Mouse (Mus musculus): Measurements from ENCODE around the gene Dnah2. TPM values are rescaled to one million over a fixed set of nuclear protein-coding genes. Genes with fewer than 3 reads are reported as not detected.

Dnah2 gene
- polyA plus RNA-seq, 1 experiment = 0.14 TPM

- no peak overlapping the region for H3ac ChIP-seq (ENCODE audit: control insufficient read depth, insufficient read length, low read depth)
Observed at GRCm38 (mm10) chr11:69476802-69477201, 72.1 kb downstream of the Dnah2 start.

GRCm38 (mm10) chr11:69474737-69475136 is 74.2 kb downstream of the Dnah2 start:
- TF ChIP-seq USF1 (IDR thresholded peaks at IDR 0.05; ENCODE audit: low read depth) (no peak), MYOD1 (IDR thresholded peaks at IDR 0.05; ENCODE audit: control insufficient read depth, insufficient read length, low read depth) (no peak), MYOG (IDR thresholded peaks at IDR 0.05; ENCODE audit: control insufficient read depth, extremely low read depth, insufficient read length) (no peak), MAX (IDR thresholded peaks at IDR 0.05) (no peak), CTCF (IDR thresholded peaks at IDR 0.05; ENCODE audit: control insufficient read depth, insufficient read depth, insufficient read length) (no peak), CEBPB (IDR thresholded peaks at IDR 0.05; ENCODE audit: low read depth) (no peak), FOSL1 (IDR thresholded peaks at IDR 0.05; ENCODE audit: insufficient read depth, low read length, poor library complexity, severe bottlenecking) (no peak)
- no peaks in the 10 kb centered on the region for H3K36me3 ChIP-seq (ENCODE audit: control insufficient read depth, insufficient read depth)
- no peaks in the 10 kb centered on the region for H3K79me3 ChIP-seq (ENCODE audit: low read depth)
- no peaks in the 10 kb centered on the region for H3K79me2 ChIP-seq (ENCODE audit: control insufficient read depth, insufficient read depth)
- no peak overlapping the region for H3K4me3 ChIP-seq (ENCODE audit: insufficient read depth, poor library complexity, severe bottlenecking)
- H3ac ChIP-seq (ENCODE audit: control insufficient read depth, insufficient read length, low read depth) = no peak overlapping the region
- no peaks in the 10 kb centered on the region for H3K27me3 ChIP-seq (ENCODE audit: control insufficient read depth, insufficient read depth, insufficient read length)

More at GRCm38 (mm10) chr11:69476802-69477201, 72.1 kb downstream of the Dnah2 start:
- H3K79me3 ChIP-seq (ENCODE audit: low read depth) = no peaks in the 10 kb centered on the region
- H3K79me2 ChIP-seq (ENCODE audit: control insufficient read depth, insufficient read depth) = no peaks in the 10 kb centered on the region
- H3K4me3 ChIP-seq (ENCODE audit: insufficient read depth, poor library complexity, severe bottlenecking) = no peak overlapping the region
- TF ChIP-seq CEBPB (IDR thresholded peaks at IDR 0.05; ENCODE audit: low read depth) (no peak), CTCF (IDR thresholded peaks at IDR 0.05; ENCODE audit: control insufficient read depth, insufficient read depth, insufficient read length) (no peak), MYOD1 (IDR thresholded peaks at IDR 0.05; ENCODE audit: control insufficient read depth, insufficient read length, low read depth) (no peak), FOSL1 (IDR thresholded peaks at IDR 0.05; ENCODE audit: insufficient read depth, low read length, poor library complexity, severe bottlenecking) (no peak)
- no peaks in the 10 kb centered on the region for H3K36me3 ChIP-seq (ENCODE audit: control insufficient read depth, insufficient read depth)
- H3K27me3 ChIP-seq (ENCODE audit: control insufficient read depth, insufficient read depth, insufficient read length) = no peaks in the 10 kb centered on the region

GRCm38 (mm10) chr11:69472687-69473086 is 76.2 kb downstream of the Dnah2 start:
- no peaks in the 10 kb centered on the region for H3K79me3 ChIP-seq (ENCODE audit: low read depth)
- TF ChIP-seq CTCF (IDR thresholded peaks at IDR 0.05; ENCODE audit: control insufficient read depth, insufficient read depth, insufficient read length) = no peak
- no peak for TF ChIP-seq FOSL1 (IDR thresholded peaks at IDR 0.05; ENCODE audit: insufficient read depth, low read length, poor library complexity, severe bottlenecking)
- TF ChIP-seq MYOG (IDR thresholded peaks at IDR 0.05; ENCODE audit: control insufficient read depth, extremely low read depth, insufficient read length) = no peak
- TF ChIP-seq MYOD1 (IDR thresholded peaks at IDR 0.05; ENCODE audit: control insufficient read depth, insufficient read length, low read depth) = no peak
- TF ChIP-seq CEBPB (IDR thresholded peaks at IDR 0.05; ENCODE audit: low read depth) = no peak
- no peak for TF ChIP-seq MAX (IDR thresholded peaks at IDR 0.05)
- TF ChIP-seq USF1 (IDR thresholded peaks at IDR 0.05; ENCODE audit: low read depth) = no peak
- no peak overlapping the region for H3K4me3 ChIP-seq (ENCODE audit: insufficient read depth, poor library complexity, severe bottlenecking)
- no peaks in the 10 kb centered on the region for H3K79me2 ChIP-seq (ENCODE audit: control insufficient read depth, insufficient read depth)
- no peak overlapping the region for H3ac ChIP-seq (ENCODE audit: control insufficient read depth, insufficient read length, low read depth)
- H3K36me3 ChIP-seq (ENCODE audit: control insufficient read depth, insufficient read depth) = no peaks in the 10 kb centered on the region
- H3K27me3 ChIP-seq (ENCODE audit: control insufficient read depth, insufficient read depth, insufficient read length) = no peaks in the 10 kb centered on the region

GRCm38 (mm10) chr11:69471491-69471890 is 77.4 kb downstream of the Dnah2 start:
- TF ChIP-seq CTCF (IDR thresholded peaks at IDR 0.05; ENCODE audit: control insufficient read depth, insufficient read depth, insufficient read length) (no peak), MAX (IDR thresholded peaks at IDR 0.05) (no peak), MYOD1 (IDR thresholded peaks at IDR 0.05; ENCODE audit: control insufficient read depth, insufficient read length, low read depth) (no peak), MYOG (IDR thresholded peaks at IDR 0.05; ENCODE audit: control insufficient read depth, extremely low read depth, insufficient read length) (no peak), USF1 (IDR thresholded peaks at IDR 0.05; ENCODE audit: low read depth) (no peak), CEBPB (IDR thresholded peaks at IDR 0.05; ENCODE audit: low read depth) (peak; percentile 8)

GRCm38 (mm10) chr11:69469301-69469700 is 79.6 kb downstream of the Dnah2 start:
- Histone ChIP-seq H3K79me2 (ENCODE audit: control insufficient read depth, insufficient read depth) (no peaks in the 10 kb centered on the region), H3K4me3 (ENCODE audit: insufficient read depth, poor library complexity, severe bottlenecking) (no peak overlapping the region), H3ac (ENCODE audit: control insufficient read depth, insufficient read length, low read depth) (no peak overlapping the region), H3K79me3 (ENCODE audit: low read depth) (no peaks in the 10 kb centered on the region), H3K27me3 (ENCODE audit: control insufficient read depth, insufficient read depth, insufficient read length) (no peaks in the 10 kb centered on the region), H3K36me3 (ENCODE audit: control insufficient read depth, insufficient read depth) (no peaks in the 10 kb centered on the region)
- TF ChIP-seq CTCF (IDR thresholded peaks at IDR 0.05; ENCODE audit: control insufficient read depth, insufficient read depth, insufficient read length) = no peak

More at GRCm38 (mm10) chr11:69471491-69471890, 77.4 kb downstream of the Dnah2 start:
- no peak overlapping the region for H3ac ChIP-seq (ENCODE audit: control insufficient read depth, insufficient read length, low read depth)
- no peaks in the 10 kb centered on the region for H3K36me3 ChIP-seq (ENCODE audit: control insufficient read depth, insufficient read depth)
- no peaks in the 10 kb centered on the region for H3K27me3 ChIP-seq (ENCODE audit: control insufficient read depth, insufficient read depth, insufficient read length)
- H3K4me3 ChIP-seq (ENCODE audit: insufficient read depth, poor library complexity, severe bottlenecking) = no peak overlapping the region
- H3K79me3 ChIP-seq (ENCODE audit: low read depth) = no peaks in the 10 kb centered on the region
- no peaks in the 10 kb centered on the region for H3K79me2 ChIP-seq (ENCODE audit: control insufficient read depth, insufficient read depth)

- Histone ChIP-seq H3K27me3 (ENCODE audit: control insufficient read depth, insufficient read depth, insufficient read length) (no peaks in the 10 kb centered on the region), H3K79me2 (ENCODE audit: control insufficient read depth, insufficient read depth) (no peaks in the 10 kb centered on the region), H3K79me3 (ENCODE audit: low read depth) (no peaks in the 10 kb centered on the region), H3K36me3 (ENCODE audit: control insufficient read depth, insufficient read depth) (no peaks in the 10 kb centered on the region), H3ac (ENCODE audit: control insufficient read depth, insufficient read length, low read depth) (no peak overlapping the region), H3K4me3 (ENCODE audit: insufficient read depth, poor library complexity, severe bottlenecking) (no peak overlapping the region)
- no peak for TF ChIP-seq MAX (IDR thresholded peaks at IDR 0.05)
- TF ChIP-seq MYOG (IDR thresholded peaks at IDR 0.05; ENCODE audit: control insufficient read depth, extremely low read depth, insufficient read length) = no peak
- no peak for TF ChIP-seq CEBPB (IDR thresholded peaks at IDR 0.05; ENCODE audit: low read depth)
- TF ChIP-seq MYOD1 (IDR thresholded peaks at IDR 0.05; ENCODE audit: control insufficient read depth, insufficient read length, low read depth) = no peak
Observed at GRCm38 (mm10) chr11:69463996-69464395, 84.9 kb downstream of the Dnah2 start.

Data from C2C12 (cell line).